Mouse (Mus musculus) neural tube, embryonic 13.5 days (tissue): ENCODE data around the gene A930018P22Rik. TPM values are rescaled to one million over a fixed set of nuclear protein-coding genes. Genes with fewer than 3 reads are reported as not detected.

Experiments used
- ATAC-seq: fragments of 200-750 bp; cut with Nextera tagmentation; 2 replicates; pipeline ENCODE4 v1.8.0; 2017; ENCODE audit warnings: low read depth, mild to moderate bottlenecking, moderate TSS enrichment, moderate library complexity
- H3K27ac ChIP-seq: fragments of 300-500 bp; sonication (generic); replicated peaks from 2 replicates; pipeline ENCODE4 v1.5.1; 2015; ENCODE audit warnings: moderate library complexity, mild to moderate bottlenecking, inconsistent platforms
- H3K27me3 ChIP-seq: fragments of 300-500 bp; sonication (generic); 2 replicates; pipeline ENCODE4 v1.6.1; 2015; ENCODE audit warnings: mild to moderate bottlenecking, inconsistent platforms
- H3K36me3 ChIP-seq: fragments of 300-500 bp; sonication (generic); 2 replicates; pipeline ENCODE4 v1.6.1; 2015; ENCODE audit warnings: mild to moderate bottlenecking, inconsistent platforms
- H3K4me1 ChIP-seq: fragments of 300-500 bp; sonication (generic); replicated peaks from 2 replicates; pipeline ENCODE4 v1.6.1; 2015; ENCODE audit warnings: inconsistent platforms
- H3K4me2 ChIP-seq: fragments of 300-500 bp; sonication (generic); 2 replicates; pipeline ENCODE4 v1.6.1; 2015; ENCODE audit warnings: inconsistent platforms, mild to moderate bottlenecking, moderate library complexity
- H3K4me3 ChIP-seq: fragments of 300-500 bp; sonication (generic); 2 replicates; pipeline ENCODE4 v1.5.1; 2015; ENCODE audit warnings: mild to moderate bottlenecking, inconsistent platforms
- H3K9ac ChIP-seq: fragments of 300-500 bp; sonication (generic); 2 replicates; pipeline ENCODE4 v1.6.1; 2015; ENCODE audit warnings: moderate library complexity, mild to moderate bottlenecking, inconsistent platforms
- H3K9me3 ChIP-seq: fragments of 300-500 bp; sonication (generic); 2 replicates; pipeline ENCODE4 v1.6.1; 2016; ENCODE audit warnings: inconsistent platforms
- WGBS: fragments of 180-500 bp; shearing (Covaris S2); methylation state at CpG from one replicate; pipeline ENCODE4 v1.1.7; 2015; 5-methylcytosine and 5-hydroxymethylcytosine counted together
- polyA plus RNA-seq: library from polyadenylated mRNA; unstranded; fragments of >200 nt; fragmentation: Nextera tagmentation; extraction: Ambion mirVana; gene quantifications from 2 replicates; pipeline ENCODE4 v1.2.1, GENCODE M21; 2015

The A930018P22Rik gene
- polyA plus RNA-seq, 1 experiment from 2014 or later = 0.24 TPM

DNA sequence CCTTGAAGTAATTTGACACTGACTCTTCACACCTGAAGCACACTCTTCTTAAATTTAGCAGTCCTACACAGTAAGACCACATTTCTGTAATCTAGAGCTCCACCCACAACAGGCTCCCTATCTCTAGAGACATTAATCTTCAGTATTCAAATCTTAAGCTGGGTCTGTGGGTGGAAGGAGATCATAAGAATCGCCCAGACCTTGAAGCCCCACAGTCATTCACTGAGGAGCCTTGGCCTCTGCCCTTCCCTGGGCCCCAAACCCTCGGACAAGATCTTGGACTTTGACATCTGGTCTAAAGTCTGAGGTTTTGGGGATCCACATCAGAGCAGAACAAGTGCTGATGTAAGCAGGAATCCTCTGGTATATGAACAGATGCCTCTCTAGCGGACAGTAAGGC lies 971 bp downstream of the A930018P22Rik start:
- peaks cover 27% of the 10 kb centered on the region for H3K27me3 ChIP-seq
- H3K4me1 ChIP-seq = peaks cover 24% of the 10 kb centered on the region
- peak overlapping the region; percentile 95 for H3K4me2 ChIP-seq
- 40% methylated on average over 3 of the region's 3 CpGs for WGBS
- H3K9me3 ChIP-seq = no peaks in the 10 kb centered on the region
- no peak overlapping the region for H3K27ac ChIP-seq
- H3K36me3 ChIP-seq = no peaks in the 10 kb centered on the region
- ATAC-seq = no peak; the same call in 1 of the 2 replicates
- H3K9ac ChIP-seq = peak overlapping the region; percentile 78; the same call in 1 of the 2 replicates
- H3K4me3 ChIP-seq = peak overlapping the region; percentile 73

DNA sequence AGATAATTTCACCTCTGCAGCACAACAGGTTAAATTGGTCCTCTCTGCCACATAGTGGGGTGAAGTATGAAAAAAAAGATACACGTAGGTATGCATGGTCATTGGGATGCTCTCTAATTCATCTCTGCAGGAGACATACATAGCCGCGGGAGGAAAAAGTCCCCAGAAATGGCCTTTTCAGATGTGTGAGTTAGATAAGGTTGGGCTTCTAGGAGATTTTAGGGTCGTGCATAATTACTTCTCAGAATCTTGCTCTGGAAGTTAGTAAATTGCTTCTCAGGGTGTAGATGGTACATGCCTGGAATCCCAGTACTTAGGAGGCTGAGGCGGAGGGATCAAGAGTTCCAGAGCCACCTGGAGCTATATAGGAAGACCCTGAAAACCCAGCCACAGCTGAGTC lies 1.5 kb downstream of the A930018P22Rik start:
- H3K9me3 ChIP-seq = no peaks in the 10 kb centered on the region
- peaks cover 27% of the 10 kb centered on the region for H3K27me3 ChIP-seq

DNA sequence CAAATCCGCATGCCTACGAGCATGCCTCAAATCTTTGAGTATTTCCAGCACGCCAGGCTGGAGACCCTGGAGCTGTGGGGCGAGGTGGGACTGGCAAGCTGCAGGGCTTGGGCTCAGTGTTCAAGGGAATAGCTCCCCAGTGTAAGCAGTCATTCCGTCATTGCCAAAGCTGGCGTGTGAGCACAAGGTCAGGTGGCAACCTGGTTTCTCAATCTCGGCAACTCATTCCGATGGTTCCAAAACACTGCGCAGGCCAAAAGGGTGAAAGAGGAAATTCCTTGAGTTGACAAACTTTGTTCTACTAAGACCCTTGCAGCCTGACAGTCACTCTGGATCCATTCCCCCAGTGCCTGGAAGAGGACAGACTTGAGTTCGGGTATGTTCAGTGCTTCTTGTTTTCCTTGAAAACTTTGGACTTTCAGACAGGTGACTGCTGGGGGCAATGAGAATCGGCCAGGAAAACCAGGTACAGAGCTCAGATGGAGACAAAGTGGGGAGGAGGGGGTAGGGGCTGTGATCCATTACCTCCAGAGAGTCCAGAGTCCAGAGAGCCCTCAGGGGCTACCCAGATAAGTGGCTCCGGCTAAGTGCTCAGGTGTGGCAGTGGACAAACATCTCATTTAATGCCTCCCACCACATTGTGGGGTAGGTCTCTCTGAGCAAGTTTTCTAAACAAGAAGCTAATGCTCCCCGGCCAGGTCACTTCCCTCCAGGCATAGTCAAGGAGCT lies 6.4 kb downstream of the A930018P22Rik start:
- no peaks in the 10 kb centered on the region for H3K9me3 ChIP-seq
- WGBS = 90% methylated on average over 13 of the region's 13 CpGs
- H3K4me2 ChIP-seq = no peak overlapping the region
- no peak for ATAC-seq
- no peak overlapping the region for H3K9ac ChIP-seq
- H3K36me3 ChIP-seq = no peaks in the 10 kb centered on the region
- no peak overlapping the region for H3K27ac ChIP-seq
- H3K4me1 ChIP-seq = 0 out of 2 replicates have a peak, but pooled peaks cover 4% of the 10 kb centered on the region
- H3K4me3 ChIP-seq = no peak overlapping the region
- H3K27me3 ChIP-seq = peaks cover 24% of the 10 kb centered on the region

More for the DNA sequence above, 1.5 kb downstream of the A930018P22Rik start:
- Histone ChIP-seq H3K4me3 (no peak overlapping the region), H3K36me3 (no peaks in the 10 kb centered on the region), H3K4me2 (no peak overlapping the region), H3K9ac (no peak overlapping the region), H3K27ac (no peak overlapping the region), H3K4me1 (peaks cover 19% of the 10 kb centered on the region)
- ATAC-seq = no peak
- WGBS = 86% methylated on average over 5 of the region's 5 CpGs

DNA sequence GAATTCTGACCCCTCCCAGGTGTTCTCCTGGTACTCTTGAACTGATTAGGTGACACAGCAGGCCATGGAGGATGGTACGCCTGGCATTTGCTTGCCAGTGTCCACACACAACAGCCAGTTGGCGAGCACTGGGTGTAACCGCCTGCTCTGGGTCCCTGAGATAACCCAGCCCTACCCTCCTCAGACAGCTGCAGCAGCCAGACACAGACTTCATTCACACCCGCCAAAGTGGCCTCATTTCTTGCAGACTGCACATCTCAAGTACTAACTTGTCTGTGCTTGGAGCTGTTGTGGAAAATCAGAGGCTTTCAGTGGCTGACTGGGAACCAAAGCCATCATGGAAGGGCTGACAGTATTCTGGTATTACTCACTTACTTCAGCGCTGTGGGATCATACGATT lies 7.6 kb downstream of the A930018P22Rik start:
- H3K4me1 ChIP-seq = no peaks in the 10 kb centered on the region
- H3K9me3 ChIP-seq = no peaks in the 10 kb centered on the region
- no peak overlapping the region for H3K27ac ChIP-seq
- peaks cover 16% of the 10 kb centered on the region for H3K27me3 ChIP-seq
- H3K4me3 ChIP-seq = no peak overlapping the region
- ATAC-seq = no peak
- WGBS = 85% methylated on average over 6 of the region's 6 CpGs
- no peak overlapping the region for H3K4me2 ChIP-seq
- no peak overlapping the region for H3K9ac ChIP-seq
- H3K36me3 ChIP-seq = no peaks in the 10 kb centered on the region

DNA sequence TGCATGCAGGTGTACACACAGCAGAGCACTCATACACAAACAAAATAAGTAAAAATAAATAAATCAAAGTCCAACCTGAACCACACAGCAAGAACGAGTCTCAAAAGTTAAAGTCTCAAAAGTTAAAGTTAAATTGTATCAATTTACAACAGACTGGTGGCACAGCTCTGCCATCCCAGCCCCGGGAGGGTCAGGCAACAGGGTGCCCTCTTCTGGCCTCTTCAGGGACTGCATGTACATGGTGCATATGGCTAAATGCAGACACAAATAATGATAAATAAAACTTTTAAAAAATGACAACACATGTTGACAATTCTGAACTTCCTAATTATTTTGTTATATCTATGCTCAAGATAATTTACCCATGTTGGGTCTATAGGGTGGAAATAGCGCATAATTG lies 8.4 kb downstream of the A930018P22Rik start:
- Histone ChIP-seq H3K4me3 (no peak overlapping the region), H3K9me3 (no peaks in the 10 kb centered on the region), H3K9ac (no peak overlapping the region), H3K27ac (no peak overlapping the region), H3K36me3 (no peaks in the 10 kb centered on the region), H3K4me2 (no peak overlapping the region), H3K4me1 (no peaks in the 10 kb centered on the region), H3K27me3 (peaks cover 9% of the 10 kb centered on the region)
- no peak for ATAC-seq
- 68% methylated on average over 3 of the region's 3 CpGs for WGBS

DNA sequence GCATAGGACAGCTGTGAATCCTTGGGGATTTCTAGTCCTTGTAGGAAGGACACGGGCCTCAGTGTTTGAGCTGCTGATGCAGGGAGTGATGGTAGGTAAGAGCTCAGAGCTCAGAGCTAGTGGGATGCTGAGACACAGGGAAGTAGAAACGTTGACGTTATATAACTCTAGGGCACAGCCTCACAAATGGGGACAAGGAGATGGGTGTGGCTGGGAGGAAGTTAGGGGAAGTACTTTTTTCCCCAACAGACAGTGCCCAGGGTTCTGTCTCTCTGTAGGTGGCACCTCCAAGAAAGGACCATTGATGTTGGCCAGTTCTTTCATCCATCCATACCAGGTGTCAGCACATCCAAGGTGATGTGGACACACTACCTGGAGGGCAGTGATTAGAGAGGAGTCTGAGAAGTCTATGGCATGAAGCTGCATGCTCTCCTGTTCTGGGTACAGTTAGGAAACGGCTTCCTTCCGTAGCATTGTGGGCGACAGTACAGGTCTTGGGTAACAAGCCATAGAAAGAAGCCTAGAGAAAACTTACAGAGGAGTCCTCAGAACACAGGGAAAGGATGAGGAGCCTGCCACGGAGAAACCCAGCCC lies 9.8 kb downstream of the A930018P22Rik start:
- ATAC-seq = no peak
- no peak overlapping the region for H3K9ac ChIP-seq
- no peak overlapping the region for H3K4me3 ChIP-seq
- WGBS = 80% methylated on average over 7 of the region's 7 CpGs
- H3K27me3 ChIP-seq = peaks cover 4% of the 10 kb centered on the region; the same call in 1 of the 2 replicates
- H3K4me2 ChIP-seq = no peak overlapping the region
- H3K4me1 ChIP-seq = no peaks in the 10 kb centered on the region
- no peak overlapping the region for H3K27ac ChIP-seq
- no peaks in the 10 kb centered on the region for H3K9me3 ChIP-seq
- H3K36me3 ChIP-seq = no peaks in the 10 kb centered on the region

DNA sequence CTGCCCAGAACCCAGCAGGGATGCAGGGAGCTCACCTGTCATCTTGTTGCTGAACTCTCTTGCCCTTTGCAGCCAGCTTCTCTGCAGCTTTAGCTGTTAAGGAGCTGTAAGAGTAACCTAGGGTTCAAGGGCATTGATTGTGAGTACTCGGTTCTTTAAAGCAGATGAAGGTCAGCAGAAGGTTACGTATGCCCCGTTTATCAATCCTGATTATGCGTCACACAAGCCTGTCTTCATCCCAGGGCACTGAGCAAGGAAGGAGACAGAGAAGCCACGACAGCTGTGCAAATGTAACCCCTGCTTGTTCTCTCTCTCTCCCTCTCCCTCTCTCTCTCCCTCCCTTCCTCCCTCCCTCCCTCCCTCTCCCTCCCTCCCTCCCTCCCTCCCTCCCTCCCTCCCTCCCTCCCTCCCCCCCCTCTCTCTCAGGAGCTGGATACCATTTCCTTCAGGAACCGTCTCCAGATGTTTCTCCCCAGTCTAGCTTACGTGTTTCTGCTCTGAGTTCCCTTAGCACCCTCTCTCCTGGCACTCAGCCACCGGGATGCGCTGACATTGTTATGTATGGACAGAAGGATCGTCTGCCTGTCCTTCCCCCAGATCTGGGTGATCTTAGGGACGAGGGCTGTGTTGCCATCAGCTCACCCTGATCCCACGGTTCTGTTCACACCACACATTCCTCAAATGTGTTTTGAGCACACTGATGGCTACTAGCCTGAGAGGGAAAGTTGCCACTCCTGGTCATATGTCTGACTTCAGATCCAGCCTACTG lies 10.7 kb downstream of the A930018P22Rik start:
- 42% methylated on average over 12 of the region's 12 CpGs for WGBS
- Histone ChIP-seq H3K9ac (no peak overlapping the region), H3K4me2 (no peak overlapping the region), H3K27me3 (peaks cover 4% of the 10 kb centered on the region; the same call in 1 of the 2 replicates), H3K4me1 (no peaks in the 10 kb centered on the region), H3K4me3 (no peak overlapping the region), H3K27ac (no peak overlapping the region), H3K36me3 (no peaks in the 10 kb centered on the region), H3K9me3 (no peaks in the 10 kb centered on the region)
- ATAC-seq = no peak

DNA sequence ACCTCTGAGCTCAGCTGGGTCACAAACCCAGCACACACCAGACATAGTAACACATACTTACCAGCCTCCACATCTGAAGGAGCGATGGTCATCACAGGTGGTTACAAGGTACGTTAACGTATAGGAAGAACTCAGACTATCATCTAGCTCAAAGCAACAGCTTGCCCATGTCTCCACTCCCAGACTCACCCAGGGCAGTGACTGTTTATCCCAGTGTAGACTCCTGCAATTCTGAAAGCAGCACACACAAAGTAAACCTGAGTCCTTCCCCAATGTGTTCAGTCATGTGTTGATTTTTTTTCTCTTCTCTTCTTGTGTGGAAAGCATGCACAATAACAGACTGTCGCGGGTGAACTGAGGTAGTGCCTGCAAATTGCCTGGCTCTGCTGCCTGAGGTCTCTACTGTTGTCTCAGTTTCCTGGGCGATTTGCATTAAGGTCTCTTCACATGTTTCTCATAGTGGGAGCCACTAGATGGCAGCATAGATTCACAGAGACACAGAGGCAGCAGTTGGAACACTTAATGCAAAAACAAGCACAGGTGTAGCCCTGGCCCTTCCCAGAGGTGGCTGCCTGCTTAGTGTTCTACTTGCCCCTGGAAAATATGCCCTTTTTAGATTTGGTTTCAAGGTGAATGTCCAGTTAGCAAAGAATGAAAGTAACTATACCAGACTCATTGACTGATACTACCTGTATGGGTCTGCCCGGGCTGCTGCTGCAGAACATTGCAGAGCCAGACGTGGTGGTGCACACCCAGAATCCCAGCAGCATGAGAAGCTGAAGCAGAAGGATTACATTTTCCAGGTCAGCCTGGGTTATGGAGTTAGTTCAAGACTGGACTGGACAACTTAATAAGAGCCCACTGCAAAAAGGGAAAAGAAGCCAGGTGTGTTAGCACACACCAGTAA lies 11.8 kb downstream of the A930018P22Rik start:
- Histone ChIP-seq H3K27me3 (peaks cover 4% of the 10 kb centered on the region; the same call in 1 of the 2 replicates), H3K4me2 (no peak overlapping the region), H3K9ac (no peak overlapping the region), H3K27ac (no peak overlapping the region), H3K9me3 (no peaks in the 10 kb centered on the region), H3K36me3 (no peaks in the 10 kb centered on the region), H3K4me1 (no peaks in the 10 kb centered on the region), H3K4me3 (no peak overlapping the region)
- 46% methylated on average over 8 of the region's 8 CpGs for WGBS
- peak; percentile 82 for ATAC-seq

DNA sequence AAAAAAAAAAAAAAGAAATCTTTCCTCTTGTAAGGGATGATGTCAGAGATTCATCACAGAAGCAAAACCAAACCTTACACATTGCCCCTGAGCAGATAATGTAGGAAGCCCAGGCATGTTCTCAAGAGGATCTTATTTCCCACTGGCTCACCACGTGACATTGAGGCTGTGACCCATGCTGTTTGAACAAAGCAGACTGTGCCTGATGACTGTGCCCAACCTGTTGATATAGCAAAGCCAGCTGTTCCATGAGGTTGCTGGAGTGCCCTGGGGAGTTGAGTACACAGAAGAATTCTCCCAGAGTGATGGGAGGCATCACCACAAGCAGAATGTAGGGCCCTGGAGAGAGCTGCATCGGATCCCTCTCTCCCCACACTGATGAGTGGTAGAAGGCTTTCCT lies 13.4 kb downstream of the A930018P22Rik start:
- WGBS = 56% methylated on average over 2 of the region's 2 CpGs
- no peak for ATAC-seq

DNA sequence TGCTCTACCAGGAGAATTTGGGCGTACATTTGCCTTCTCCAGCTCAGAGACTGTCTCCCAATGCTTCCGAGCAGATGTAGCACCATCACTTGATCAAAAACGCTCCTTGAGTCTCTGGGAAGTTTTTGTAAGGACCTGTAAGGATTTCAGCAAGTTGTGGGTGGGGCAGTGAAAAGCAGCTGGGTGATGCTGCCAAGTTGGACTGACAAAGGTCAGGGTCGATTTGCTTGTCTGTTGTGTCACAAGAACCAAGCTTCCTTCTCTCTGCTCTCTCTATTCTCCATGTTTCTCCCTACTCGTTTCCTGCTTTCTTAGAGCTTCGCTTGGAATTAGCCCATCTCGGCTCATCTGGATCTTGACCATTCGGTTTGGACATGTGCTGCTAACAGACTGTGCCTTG lies 19.6 kb downstream of the A930018P22Rik start:
- no peak overlapping the region for H3K9ac ChIP-seq
- H3K4me3 ChIP-seq = no peak overlapping the region
- ATAC-seq = no peak
- H3K4me1 ChIP-seq = no peaks in the 10 kb centered on the region
- H3K27ac ChIP-seq = no peak overlapping the region
- H3K4me2 ChIP-seq = no peak overlapping the region
- WGBS = 92% methylated on average over 8 of the region's 8 CpGs
- no peaks in the 10 kb centered on the region for H3K9me3 ChIP-seq
- no peaks in the 10 kb centered on the region for H3K27me3 ChIP-seq
- H3K36me3 ChIP-seq = no peaks in the 10 kb centered on the region

More for the DNA sequence above, 13.4 kb downstream of the A930018P22Rik start:
- H3K9me3 ChIP-seq = no peaks in the 10 kb centered on the region
- no peak overlapping the region for H3K4me3 ChIP-seq
- no peaks in the 10 kb centered on the region for H3K4me1 ChIP-seq
- H3K9ac ChIP-seq = no peak overlapping the region
- peaks cover 4% of the 10 kb centered on the region; the same call in 1 of the 2 replicates for H3K27me3 ChIP-seq
- H3K27ac ChIP-seq = no peak overlapping the region
- H3K4me2 ChIP-seq = no peak overlapping the region
- H3K36me3 ChIP-seq = no peaks in the 10 kb centered on the region

DNA sequence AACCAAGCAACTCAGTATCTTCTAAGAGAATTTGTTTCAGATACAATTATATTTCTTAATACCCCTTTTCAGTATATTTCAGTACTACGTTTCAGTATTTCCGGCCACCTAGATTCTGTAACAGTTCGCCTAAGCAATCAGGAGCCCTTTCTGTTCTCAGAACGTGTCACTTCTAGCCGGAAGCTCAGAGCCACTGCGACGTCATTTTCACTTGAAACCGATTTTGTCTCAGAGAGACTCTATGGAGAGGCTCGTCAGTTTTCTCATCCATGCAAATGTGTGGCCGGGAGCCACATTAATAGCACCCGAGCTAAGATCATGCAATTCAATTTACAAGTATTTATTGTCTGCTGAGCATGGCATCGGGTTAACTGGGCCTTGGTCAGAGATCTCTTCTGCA lies 21.4 kb downstream of the A930018P22Rik start:
- 0 out of 2 replicates have a peak, but pooled peaks cover 5% of the 10 kb centered on the region for H3K36me3 ChIP-seq
- no peaks in the 10 kb centered on the region for H3K9me3 ChIP-seq
- no peak overlapping the region for H3K9ac ChIP-seq
- WGBS = 90% methylated on average over 12 of the region's 12 CpGs
- no peak overlapping the region for H3K27ac ChIP-seq
- H3K4me1 ChIP-seq = no peaks in the 10 kb centered on the region
- H3K4me3 ChIP-seq = no peak overlapping the region
- H3K27me3 ChIP-seq = no peaks in the 10 kb centered on the region
- no peak for ATAC-seq
- no peak overlapping the region for H3K4me2 ChIP-seq
